26 mouse cellular contexts compared by ENCODE assay signal in genomic region chr11:106667855-106668254, GRCm38 (mm10). TPM values are rescaled to one million over a fixed set of nuclear protein-coding genes. Genes with fewer than 3 reads are reported as not detected.
A peak's percentile ranks its signal among the peaks of the same experiment; 100 is the strongest.
DNase-seq lines count a peak whose midpoint lies in the region; ATAC-seq and TF ChIP-seq lines count a peak whose summit lies in the region.
"Had no signal": no experiment of that assay in that cellular context is flagged by ENCODE, and none has a peak within 500 bp of the region (broad histone marks: within the 10 kb centered on the region; RNA-seq: fewer than 3 reads in every experiment).

No protein-coding gene starts in this region.

- H3K27ac ChIP-seq in heart, embryonic 15.5 days: peak overlapping the region; percentile 31; the same call in 1 of the 2 replicates
- H3K27ac ChIP-seq in liver, postnatal 0 days (ENCODE audit: low read depth): no peak overlapping the region
- no peak overlapping the region for H3K27ac ChIP-seq in liver, embryonic 11.5 days (ENCODE audit: low read depth, low read length)
- H3K27ac ChIP-seq: embryonic facial prominence, embryonic 13.5 days; forebrain, embryonic 10.5 days; forebrain, embryonic 15.5 days; hindbrain, embryonic 15.5 days; intestine, embryonic 15.5 days; kidney, postnatal 0 days; limb, embryonic 10.5 days; limb, embryonic 15.5 days; stomach, postnatal 0 days had no signal

- no peak overlapping the region for H3K4me3 ChIP-seq in heart, embryonic 15.5 days
- no peak overlapping the region for H3K4me3 ChIP-seq in liver, postnatal 0 days (ENCODE audit: low read depth, low read length)
- no peak overlapping the region for H3K4me3 ChIP-seq in liver, embryonic 11.5 days (ENCODE audit: low read depth, low read length)
- H3K4me3 ChIP-seq: embryonic facial prominence, embryonic 13.5 days; forebrain, embryonic 10.5 days; forebrain, embryonic 15.5 days; hindbrain, embryonic 15.5 days; intestine, embryonic 15.5 days; limb, embryonic 10.5 days; limb, embryonic 15.5 days had no signal

- peak; percentile 41 for DNase-seq in CD4-positive, CD25-positive, alpha-beta regulatory T cell, adult 2 months (ENCODE audit: low read depth, low spot score)
- DNase-seq in heart, adult 9 months (ENCODE audit: low spot score in 2 of 2): no peak
- DNase-seq in liver, postnatal 0 days: no peak
- no peak for DNase-seq in liver, embryonic 11.5 days (ENCODE audit: low spot score)
- peak; percentile 34 for DNase-seq in lung, postnatal 10 days
- DNase-seq in lung, postnatal 14 days: no peak
- DNase-seq: cerebellum, adult 11-12 months; gastrocnemius, postnatal 10 days; kidney, adult 8-10 months; layer of hippocampus, postnatal 36 days; right cerebral cortex, postnatal 25 days; thymus, adult 18-20 months; thymus, postnatal 25 days had no signal

- H3K4me1 ChIP-seq in heart, embryonic 15.5 days (replicated peaks): peaks cover 37% of the 10 kb centered on the region
- peaks cover 10% of the 10 kb centered on the region for H3K4me1 ChIP-seq in liver, postnatal 0 days (ENCODE audit: insufficient read depth)
- peaks cover 6% of the 10 kb centered on the region; the same call in 1 of the 2 replicates for H3K4me1 ChIP-seq in liver, embryonic 11.5 days (replicated peaks; ENCODE audit: control insufficient read depth, insufficient read depth, low read length)

- no peaks in the 10 kb centered on the region for H3K9me3 ChIP-seq in heart, embryonic 15.5 days (replicated peaks)
- H3K9me3 ChIP-seq in liver, postnatal 0 days (ENCODE audit: low read length): no peaks in the 10 kb centered on the region
- H3K9me3 ChIP-seq in liver, embryonic 11.5 days (ENCODE audit: control insufficient read depth, low read length): no peaks in the 10 kb centered on the region
- H3K9me3 ChIP-seq: embryonic facial prominence, embryonic 13.5 days; forebrain, embryonic 10.5 days; forebrain, embryonic 15.5 days; hindbrain, embryonic 15.5 days; intestine, embryonic 15.5 days; limb, embryonic 10.5 days; limb, embryonic 15.5 days had no signal

- no peaks in the 10 kb centered on the region for H3K36me3 ChIP-seq in heart, embryonic 15.5 days
- no peaks in the 10 kb centered on the region for H3K36me3 ChIP-seq in liver, postnatal 0 days (replicated peaks; ENCODE audit: insufficient read depth, low read length)
- no peaks in the 10 kb centered on the region for H3K36me3 ChIP-seq in liver, embryonic 11.5 days (ENCODE audit: control insufficient read depth, insufficient read depth, low read length)
- H3K36me3 ChIP-seq: embryonic facial prominence, embryonic 13.5 days; forebrain, embryonic 10.5 days; forebrain, embryonic 15.5 days; hindbrain, embryonic 15.5 days; intestine, embryonic 15.5 days; limb, embryonic 10.5 days; limb, embryonic 15.5 days had no signal

- no peaks in the 10 kb centered on the region for H3K27me3 ChIP-seq in heart, embryonic 15.5 days
- no peaks in the 10 kb centered on the region for H3K27me3 ChIP-seq in liver, postnatal 0 days (ENCODE audit: insufficient read depth, low read length)
- no peaks in the 10 kb centered on the region for H3K27me3 ChIP-seq in liver, embryonic 11.5 days (replicated peaks; ENCODE audit: control insufficient read depth, insufficient read depth, low read length)
- H3K27me3 ChIP-seq: embryonic facial prominence, embryonic 13.5 days; forebrain, embryonic 15.5 days; hindbrain, embryonic 15.5 days; intestine, embryonic 15.5 days; limb, embryonic 15.5 days had no signal

- TF ChIP-seq CTCF in liver, postnatal 0 days (IDR thresholded peaks at IDR 0.05; ENCODE audit: low read depth): no peak

- no peak for ATAC-seq in CD4-positive, CD25-positive, alpha-beta regulatory T cell, adult 4 months
- ATAC-seq in heart, embryonic 15.5 days (replicated peaks; ENCODE audit: insufficient number of reproducible peaks, insufficient read depth, low FRiP score, low read depth): no peak
- peak; percentile 45; the same call in 1 of the 2 replicates for ATAC-seq in liver, postnatal 0 days
- ATAC-seq in liver, embryonic 11.5 days (replicated peaks; ENCODE audit: low FRiP score): no peak
- ATAC-seq: forebrain, embryonic 15.5 days; intestine, embryonic 15.5 days; midbrain, embryonic 16.5 days had no signal

- no peak for TF ChIP-seq EP300 in liver, postnatal 0 days (IDR thresholded peaks at IDR 0.05; ENCODE audit: low read depth)

- no peak overlapping the region for H3K9ac ChIP-seq in heart, embryonic 15.5 days
- no peak overlapping the region for H3K9ac ChIP-seq in liver, postnatal 0 days (replicated peaks)
- no peak overlapping the region for H3K9ac ChIP-seq in liver, embryonic 11.5 days (ENCODE audit: low read depth, low read length)
- H3K9ac ChIP-seq: embryonic facial prominence, embryonic 13.5 days; forebrain, embryonic 15.5 days; hindbrain, embryonic 15.5 days; intestine, embryonic 15.5 days; limb, embryonic 15.5 days had no signal

- 83% methylated on average over 11 of the region's 11 CpGs for WGBS in heart, embryonic 15.5 days
- 67% methylated on average over 11 of the region's 11 CpGs for WGBS in liver, postnatal 0 days (ENCODE audit: insufficient replicate concordance)
- WGBS in liver, embryonic 11.5 days: 81% methylated on average over 11 of the region's 11 CpGs

- H3K4me2 ChIP-seq in heart, embryonic 15.5 days: no peak overlapping the region
- H3K4me2 ChIP-seq in liver, postnatal 0 days (ENCODE audit: low read depth, low read length): no peak overlapping the region
- H3K4me2 ChIP-seq in liver, embryonic 11.5 days: no peak overlapping the region
- H3K4me2 ChIP-seq: embryonic facial prominence, embryonic 13.5 days; forebrain, embryonic 15.5 days; hindbrain, embryonic 15.5 days; intestine, embryonic 15.5 days; limb, embryonic 15.5 days; midbrain, embryonic 11.5 days had no signal

RNA-seq across cellular contexts. Expression of gene Tex2, which starts 54.6 kb away (rescaled TPM):
- 10 to 100 TPM; 27.1 to 28.7 TPM for polyA plus RNA-seq in CD4-positive, CD25-positive, alpha-beta regulatory T cell, adult 4 months (2017; shearing (Covaris generic))
- polyA plus RNA-seq in heart, embryonic 15.5 days (2015; fragmentation: Nextera tagmentation; extraction: Ambion mirVana): 12.0 and 12.7 TPM in 2 replicates
- polyA plus RNA-seq in liver, postnatal 0 days (2015; fragmentation: Nextera tagmentation; extraction: Ambion mirVana): 9.9 and 11.3 TPM in 2 replicates
- polyA plus RNA-seq in liver, embryonic 11.5 days (2014; fragmentation: Nextera tagmentation; extraction: Ambion mirVana): 13.4 and 15.9 TPM in 2 replicates

Comparison
In these comparisons a context has a peak if more than half of its experiments do, and no peak if none do; other contexts are left out.
1. DNase-seq: peak in CD4-positive, CD25-positive, alpha-beta regulatory T cell, adult 2 months (single experiment) and lung, postnatal 10 days (single experiment); none in heart, adult 9 months (0 of 2), liver, postnatal 0 days (single experiment), liver, embryonic 11.5 days (single experiment) and lung, postnatal 14 days (single experiment).